Mouse (Mus musculus) bone marrow macrophage, adult 2 months (primary cell): ENCODE data around the gene Aco1.

ENCODE experiments used
- CTCF ChIP-seq: IDR thresholded peaks from 2 replicates; pipeline ENCODE4 v1.5.1; 2012; ENCODE audit warnings: low read depth, mild to moderate bottlenecking, low read length, moderate library complexity
- POLR2A ChIP-seq: IDR thresholded peaks from 2 replicates; pipeline ENCODE4 v1.6.1; 2012; ENCODE audit warnings: mild to moderate bottlenecking, low read depth, low read length, borderline replicate concordance

- no peak for TF ChIP-seq POLR2A
- no peak for TF ChIP-seq CTCF
Observed at GRCm38 (mm10) chr4:40218382-40218781, 75.5 kb downstream of the Aco1 start.
